In genomic region chr7:81934806-81935205, GRCm38 (mm10) we compare ENCODE assay signal across 9 mouse cellular contexts. TPM values are rescaled to one million over a fixed set of nuclear protein-coding genes. Genes with fewer than 3 reads are reported as not detected.
A peak's percentile ranks its signal among the peaks of the same experiment; 100 is the strongest.
DNase-seq lines count a peak whose midpoint lies in the region; ATAC-seq and TF ChIP-seq lines count a peak whose summit lies in the region.
"Had no signal": no experiment of that assay in that cellular context is flagged by ENCODE, and none has a peak within 500 bp of the region (broad histone marks: within the 10 kb centered on the region; RNA-seq: fewer than 3 reads in every experiment).

No protein-coding gene starts in this region.

- peak overlapping the region; percentile 80 for H3K4me3 ChIP-seq in heart, embryonic 10.5 days
- peak overlapping the region; percentile 75 to 76 for H3K4me3 ChIP-seq in ES-E14 (ENCODE audit: insufficient read depth in 1 of 2, low read depth in 1 of 2, low read length in 2 of 2, poor library complexity in 1 of 2, severe bottlenecking in 1 of 2)
- peak overlapping the region; percentile 96 for H3K4me3 ChIP-seq in heart, postnatal 0 days (ENCODE audit: low read depth, low read length)
- H3K4me3 ChIP-seq in lung, adult 2 months (replicated peaks; ENCODE audit: extremely low read depth, low read depth, low read length): no peak overlapping the region
- H3K4me3 ChIP-seq: myocyte had no signal

- TF ChIP-seq CTCF in heart, postnatal 0 days (IDR thresholded peaks at IDR 0.05; ENCODE audit: low read depth): no peak
- TF ChIP-seq CTCF in lung, adult 2 months (IDR thresholded peaks at IDR 0.05; ENCODE audit: insufficient read depth, low read length): no peak

- no peaks in the 10 kb centered on the region for H3K36me3 ChIP-seq in heart, embryonic 10.5 days
- H3K36me3 ChIP-seq in ES-E14 (ENCODE audit: control insufficient read depth, insufficient read depth, low read length, poor library complexity, severe bottlenecking): no peaks in the 10 kb centered on the region
- H3K36me3 ChIP-seq in heart, postnatal 0 days (replicated peaks; ENCODE audit: control insufficient read depth, insufficient read depth, low read length): no peaks in the 10 kb centered on the region

- intact Hi-C loops in heart, postnatal 25 days (cut with DNase I): loop anchor here (2.0 to 5.0 kb wide), 2 partner anchors 106 to 148 kb away; partner anchors contain the start of genes 3110040N11Rik and Btbd1

- 0 out of 2 replicates have a peak, but pooled peaks have one; percentile 9 for ATAC-seq in heart, postnatal 0 days (ENCODE audit: insufficient read depth, low read depth)
- ATAC-seq in megakaryocyte-erythroid progenitor cell, adult 5-6 weeks (replicated peaks; ENCODE audit: low FRiP score, low TSS enrichment, poor library complexity, severe bottlenecking): 0 out of 2 replicates have a peak, but pooled peaks have one; percentile 30
- ATAC-seq in inflammation-experienced regulatory T-cells, adult 6 months: no peak

- no peaks in the 10 kb centered on the region for H3K9me3 ChIP-seq in heart, embryonic 10.5 days
- no peaks in the 10 kb centered on the region for H3K9me3 ChIP-seq in ES-E14 (ENCODE audit: control insufficient read depth, insufficient read depth, low read depth, low read length)
- H3K9me3 ChIP-seq in heart, postnatal 0 days (replicated peaks; ENCODE audit: control insufficient read depth, low read length): no peaks in the 10 kb centered on the region

- H3K27ac ChIP-seq in heart, embryonic 10.5 days: peak overlapping the region; percentile 94
- no peak overlapping the region for H3K27ac ChIP-seq in ES-E14 (ENCODE audit: insufficient read depth, low read depth, low read length, poor library complexity, severe bottlenecking)
- H3K27ac ChIP-seq in heart, postnatal 0 days (ENCODE audit: low read depth): no peak overlapping the region

- 12% methylated on average over 5 of the region's 5 CpGs for WGBS in heart, embryonic 10.5 days
- WGBS in heart, postnatal 0 days: 18% methylated on average over 5 of the region's 5 CpGs
- 21% methylated on average over 5 of the region's 5 CpGs for whole genome bisulfite sequencing in lung, adult 2 months

- H3K4me1 ChIP-seq in heart, embryonic 10.5 days: peaks cover 9% of the 10 kb centered on the region; the same call in 1 of the 2 replicates
- H3K4me1 ChIP-seq in ES-E14 (ENCODE audit: control insufficient read depth in 2 of 2, insufficient read depth in 2 of 2, low read length in 2 of 2, poor library complexity in 1 of 2): no peaks in the 10 kb centered on the region
- peaks cover 9% of the 10 kb centered on the region; the same call in 1 of the 2 replicates for H3K4me1 ChIP-seq in heart, postnatal 0 days (ENCODE audit: control insufficient read depth, insufficient read depth)
- peaks cover 6% of the 10 kb centered on the region for H3K4me1 ChIP-seq in lung, adult 2 months (ENCODE audit: control insufficient read depth, insufficient read depth, low read length)

- in situ Hi-C loops in ES-E14 (cut with MboI; ENCODE audit: low sequenced_read_pairs in 2 of 2, unreplicated experiment in 2 of 2): no loop called here

- no peak for DNase-seq in heart, embryonic 10.5 days (ENCODE audit: low spot score)
- no peak for DNase-seq in heart, postnatal 25 days (ENCODE audit: low spot score)
- DNase-seq in ES-E14 (ENCODE audit: low read depth, low spot score): no peak
- DNase-seq in heart, postnatal 0 days (ENCODE audit: low spot score): no peak
- no peak for DNase-seq in cerebellum, postnatal 25 days
- DNase-seq in lung, adult 2 months: no peak

- H3K9ac ChIP-seq in ES-E14 (ENCODE audit: insufficient read depth, low read depth, low read length, poor library complexity, severe bottlenecking): peak overlapping the region; percentile 23
- peak overlapping the region; percentile 89 for H3K9ac ChIP-seq in heart, postnatal 0 days (replicated peaks; ENCODE audit: low read depth, low read length)

- no peak for TF ChIP-seq EP300 in heart, postnatal 0 days (IDR thresholded peaks at IDR 0.05; ENCODE audit: low read depth)

- no peak for TF ChIP-seq POLR2A in lung, adult 2 months (IDR thresholded peaks at IDR 0.05; ENCODE audit: borderline replicate concordance, extremely low read depth, low read depth, low read length)

- peaks cover 31% of the 10 kb centered on the region for H3K27me3 ChIP-seq in heart, embryonic 10.5 days (ENCODE audit: insufficient read depth, poor library complexity, severe bottlenecking)
- H3K27me3 ChIP-seq in heart, postnatal 0 days (ENCODE audit: control insufficient read depth, insufficient read depth, low read length): 0 out of 2 replicates have a peak, but pooled peaks cover 8% of the 10 kb centered on the region

- H3K4me2 ChIP-seq in heart, postnatal 0 days (ENCODE audit: low read depth, low read length): peak overlapping the region; percentile 98

TF ChIP-seq in ES-E14, 5 proteins besides CTCF, POLR2A, EP300 and RAD21:
- no peak for TF ChIP-seq ZNF384 (IDR thresholded peaks at IDR 0.05; ENCODE audit: low read depth, low read length)
- no peak for TF ChIP-seq HCFC1 (IDR thresholded peaks at IDR 0.05; ENCODE audit: borderline replicate concordance, insufficient read depth, low read length)
- no peak for TF ChIP-seq ZC3H11A (IDR thresholded peaks at IDR 0.05; ENCODE audit: borderline replicate concordance, low read depth, low read length)
- no peak for TF ChIP-seq MAFK (IDR thresholded peaks at IDR 0.05; ENCODE audit: insufficient read depth, low read depth, low read length)
- no peak for TF ChIP-seq CHD2 (IDR thresholded peaks at IDR 0.05; ENCODE audit: low read depth, low read length)

RNA-seq across cellular contexts. Expression of gene Hdgfl3, which starts 0.5 kb away (rescaled TPM):
- polyA plus RNA-seq in heart, embryonic 10.5 days (2016; fragmentation: Nextera tagmentation; extraction: Ambion mirVana): 8.4 and 13.8 TPM in 2 replicates
- total RNA-seq in heart, postnatal 25 days (2021): 1 to 10 TPM; 6.6 to 7.2 TPM
- total RNA-seq in ES-E14 (2012; rRNA removed): 3.1 and 3.7 TPM in 2 replicates
- total RNA-seq in heart, postnatal 0 days (2014; rRNA removed; ENCODE audit: low replicate concordance): 10.2 and 16.1 TPM in 2 replicates
- 7.1 and 7.3 TPM in 2 replicates for polyA plus RNA-seq in heart, postnatal 0 days (2015; fragmentation: Nextera tagmentation; extraction: Ambion mirVana)
- total RNA-seq in megakaryocyte-erythroid progenitor cell, adult 5-6 weeks (2014; fragmentation: Nextera tagmentation): 0.32 and 0.76 TPM in 2 replicates
- 0.56 and 3.6 TPM in 2 replicates for total RNA-seq in megakaryocyte-erythroid progenitor cell, adult 5-6 weeks (2017)
- 3.5 and 3.6 TPM in 2 replicates for polyA plus RNA-seq in lung, adult 2 months (2012; rRNA removed)
- 10 to 100 TPM in 2 of 3 experiments, 1 to 10 TPM in 1; 6.9 to 10.4 (median 10.1) TPM for polyA plus RNA-seq in inflammation-experienced regulatory T-cells, adult 6 months (2017; shearing (Covaris generic))

RNA-seq across cellular contexts. Expression of gene Bnc1, which starts 57.3 kb away (rescaled TPM):
- polyA plus RNA-seq in heart, embryonic 10.5 days (2016; fragmentation: Nextera tagmentation; extraction: Ambion mirVana): 8.1 and 14.3 TPM in 2 replicates
- total RNA-seq in heart, postnatal 25 days (2021): 1 to 10 TPM; 1.7 to 2.3 TPM
- total RNA-seq in ES-E14 (2012; rRNA removed): 0.16 and 0.27 TPM in 2 replicates
- 3.0 and 4.7 TPM in 2 replicates for total RNA-seq in heart, postnatal 0 days (2014; rRNA removed; ENCODE audit: low replicate concordance)
- 0.95 and 1.2 TPM in 2 replicates for polyA plus RNA-seq in heart, postnatal 0 days (2015; fragmentation: Nextera tagmentation; extraction: Ambion mirVana)
- total RNA-seq in megakaryocyte-erythroid progenitor cell, adult 5-6 weeks (2014; fragmentation: Nextera tagmentation): not detected in 2 replicates
- total RNA-seq in megakaryocyte-erythroid progenitor cell, adult 5-6 weeks (2017): not detected in 2 replicates
- polyA plus RNA-seq in lung, adult 2 months (2012; rRNA removed): 1.8 and 2.0 TPM in 2 replicates
- polyA plus RNA-seq in inflammation-experienced regulatory T-cells, adult 6 months (2017; shearing (Covaris generic)): not detected
